Mouse (Mus musculus): Measurements from ENCODE around the gene 4933411K16Rik.

- no peak for TF ChIP-seq CTCF (IDR thresholded peaks at IDR 0.05; ENCODE audit: borderline replicate concordance, insufficient read depth, low read length)
- TF ChIP-seq POLR2A (IDR thresholded peaks at IDR 0.05; ENCODE audit: low read depth, low read length) = no peak
Measured at GRCm38 (mm10) chr19:42043988-42044387, 8.1 kb upstream of the 4933411K16Rik start.

Measured in embryonic fibroblast, embryonic 13.5 days (primary cell).